Mouse (Mus musculus) bone marrow, adult 2 months (tissue): ENCODE data around the gene Hist1h2ad.

ENCODE experiments used
- CTCF ChIP-seq: fragments of 200-500 bp; IDR thresholded peaks from 2 replicates; pipeline ENCODE4 v1.5.1; 2011; ENCODE audit warnings: low read length, control low read depth; ENCODE audit not compliant: control insufficient read depth, insufficient read depth
- POLR2A ChIP-seq: fragments of 200-500 bp; IDR thresholded peaks from 2 replicates; pipeline ENCODE4 v1.6.1; 2011; ENCODE audit warnings: low read depth, mild to moderate bottlenecking, control low read depth, low read length, borderline replicate concordance; ENCODE audit not compliant: control insufficient read depth

GRCm38 (mm10) chr13:23552962-23553361 is 21.2 kb upstream of the Hist1h2ad start, which contains the start of gene Hist1h1d:
- TF ChIP-seq POLR2A, result no peak
- TF ChIP-seq CTCF, result no peak
